Mouse (Mus musculus) hindbrain, embryonic 11.5 days (tissue): ENCODE measurements at regions not wholly inside any gene's neighbourhood (a gene's known extent, or its start where the extent isn't known, plus 50 kb on each side); places are given as distances from the start of the nearest gene placed in this dataset.

Source experiments
- ATAC-seq: fragments of 200-750 bp; cut with Nextera tagmentation; 2 replicates; pipeline ENCODE4 v1.8.0; 2017; ENCODE audit warnings: mild to moderate bottlenecking, moderate TSS enrichment, moderate library complexity; ENCODE audit not compliant: low FRiP score
- DNase-seq: peaks from one replicate; pipeline ENCODE4 v3.0.0-alpha.2; 2015; ENCODE audit warnings: low spot score
- H3K27ac ChIP-seq: fragments of 300-500 bp; sonication (generic); 2 replicates; pipeline ENCODE4 v1.5.1; 2014; ENCODE audit warnings: mild to moderate bottlenecking, low read depth, low read length
- H3K27me3 ChIP-seq: fragments of 300-500 bp; sonication (generic); 2 replicates; pipeline ENCODE4 v1.6.1; 2014; ENCODE audit warnings: mild to moderate bottlenecking, low read length, moderate library complexity, mixed read lengths; ENCODE audit not compliant: control insufficient read depth, insufficient read depth
- H3K36me3 ChIP-seq: fragments of 300-500 bp; sonication (generic); 2 replicates; pipeline ENCODE4 v1.6.1; 2014; ENCODE audit warnings: mild to moderate bottlenecking, low read length, moderate library complexity, mixed read lengths; ENCODE audit not compliant: control insufficient read depth, insufficient read depth
- H3K4me1 ChIP-seq: fragments of 300-500 bp; sonication (generic); replicated peaks from 2 replicates; pipeline ENCODE4 v1.6.1; 2014; ENCODE audit warnings: low read length, mixed read lengths; ENCODE audit not compliant: control insufficient read depth, insufficient read depth
- H3K4me2 ChIP-seq: fragments of 300-500 bp; sonication (generic); replicated peaks from 2 replicates; pipeline ENCODE4 v1.6.1; 2014; ENCODE audit warnings: mild to moderate bottlenecking, low read depth, low read length
- H3K4me3 ChIP-seq: fragments of 300-500 bp; sonication (generic); 2 replicates; pipeline ENCODE4 v1.5.1; 2014; ENCODE audit warnings: low read depth, low read length
- H3K9ac ChIP-seq: fragments of 300-500 bp; sonication (generic); 2 replicates; pipeline ENCODE4 v1.6.1; 2014; ENCODE audit warnings: low read depth, low read length
- H3K9me3 ChIP-seq: fragments of 300-500 bp; sonication (generic); 2 replicates; pipeline ENCODE4 v1.6.1; 2016; ENCODE audit warnings: low read length; ENCODE audit not compliant: control insufficient read depth
- WGBS: fragments of 180-500 bp; shearing (Covaris S2); extraction: QIAGEN DNeasy Blood & Tissue Kit; methylation state at CpG from one replicate; pipeline ENCODE4 v1.1.7; 2014; 5-methylcytosine and 5-hydroxymethylcytosine counted together

- Histone ChIP-seq H3K4me3 (no peak overlapping the region), H3K27me3 (no peaks in the 10 kb centered on the region), H3K4me2 (no peak overlapping the region), H3K9me3 (no peaks in the 10 kb centered on the region), H3K4me1 (no peaks in the 10 kb centered on the region), H3K9ac (no peak overlapping the region), H3K27ac (no peak overlapping the region), H3K36me3 (no peaks in the 10 kb centered on the region)
- DNase-seq: no peak
- WGBS: 93% methylated on average over 3 of the region's 3 CpGs
- no peak for ATAC-seq
These were observed 82.8 kb upstream of the Mapk10 start for GRCm38 (mm10) chr5:103293953-103294352.

DNA sequence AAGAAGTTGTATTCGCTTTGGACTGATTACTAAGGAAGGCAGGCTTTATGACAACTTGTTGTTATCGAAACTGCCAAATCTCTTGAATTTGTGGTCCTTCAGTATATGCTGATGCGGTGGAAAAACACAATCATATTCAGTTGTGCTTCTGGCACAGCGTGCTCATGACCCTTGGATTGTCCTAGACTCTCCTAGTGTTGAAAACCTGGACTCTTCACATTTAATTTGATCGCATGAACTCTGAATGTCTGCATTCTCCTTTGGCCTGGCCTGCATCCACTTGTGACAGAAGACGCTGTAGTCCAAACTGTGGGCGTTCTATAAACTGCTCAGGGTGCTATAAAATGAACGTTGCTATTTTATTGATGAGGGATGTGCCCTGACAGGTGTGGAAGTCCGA is 80.6 kb upstream of the Mapk10 start:
- DNase-seq (no peak), ATAC-seq (no peak)
- Histone ChIP-seq H3K4me2 (no peak overlapping the region), H3K4me1 (no peaks in the 10 kb centered on the region), H3K4me3 (no peak overlapping the region), H3K27ac (no peak overlapping the region), H3K9me3 (no peaks in the 10 kb centered on the region), H3K36me3 (no peaks in the 10 kb centered on the region), H3K27me3 (no peaks in the 10 kb centered on the region), H3K9ac (no peak overlapping the region)
- 93% methylated on average over 9 of the region's 9 CpGs for WGBS

GRCm38 (mm10) chr5:103291219-103291618 is 80.1 kb upstream of the Mapk10 start:
- H3K4me3 ChIP-seq: no peak overlapping the region
- H3K27me3 ChIP-seq: no peaks in the 10 kb centered on the region
- WGBS: 89% methylated on average over 8 of the region's 8 CpGs
- no peaks in the 10 kb centered on the region for H3K4me1 ChIP-seq
- H3K36me3 ChIP-seq: no peaks in the 10 kb centered on the region
- no peaks in the 10 kb centered on the region for H3K9me3 ChIP-seq
- H3K9ac ChIP-seq: no peak overlapping the region
- H3K4me2 ChIP-seq: no peak overlapping the region
- no peak for DNase-seq
- ATAC-seq: no peak
- no peak overlapping the region for H3K27ac ChIP-seq

- H3K4me2 ChIP-seq: no peak overlapping the region
- no peaks in the 10 kb centered on the region for H3K4me1 ChIP-seq
- H3K4me3 ChIP-seq: no peak overlapping the region
- WGBS: 89% methylated on average over 6 of the region's 6 CpGs
- ATAC-seq: no peak
- no peaks in the 10 kb centered on the region for H3K9me3 ChIP-seq
- no peak for DNase-seq
- H3K27me3 ChIP-seq: no peaks in the 10 kb centered on the region
- no peak overlapping the region for H3K9ac ChIP-seq
- H3K36me3 ChIP-seq: no peaks in the 10 kb centered on the region
- no peak overlapping the region for H3K27ac ChIP-seq
These were observed 58.1 kb upstream of the Mapk10 start for GRCm38 (mm10) chr5:103269206-103269605.

DNA sequence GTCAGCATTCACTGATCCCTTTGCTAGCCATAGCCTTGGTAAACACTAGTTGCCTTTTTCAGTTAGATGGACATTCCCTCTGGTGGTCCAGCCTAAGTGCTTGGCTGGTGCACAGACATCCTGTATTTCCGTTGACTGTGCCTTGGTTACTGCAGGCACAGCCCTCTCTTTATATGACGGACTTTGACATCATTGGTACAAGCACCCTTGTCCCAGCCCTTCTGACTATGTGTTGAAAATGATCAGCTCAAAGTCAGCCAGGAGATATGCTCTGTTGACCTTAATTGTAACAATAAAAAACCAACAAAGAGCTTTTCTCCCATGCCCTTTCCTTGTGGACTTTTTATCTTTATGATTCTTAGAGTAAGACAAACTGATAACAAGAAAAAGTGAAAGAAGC is 53.8 kb upstream of the Mapk10 start:
- Histone ChIP-seq H3K36me3 (no peaks in the 10 kb centered on the region), H3K27me3 (no peaks in the 10 kb centered on the region), H3K4me2 (no peak overlapping the region), H3K9ac (no peak overlapping the region), H3K4me1 (no peaks in the 10 kb centered on the region), H3K27ac (no peak overlapping the region), H3K9me3 (no peaks in the 10 kb centered on the region), H3K4me3 (no peak overlapping the region)
- DNase-seq (no peak), ATAC-seq (no peak)
- 90% methylated on average over 2 of the region's 2 CpGs for WGBS

GRCm38 (mm10) chr5:103261406-103261805 is 50.3 kb upstream of the Mapk10 start:
- Histone ChIP-seq H3K27ac (no peak overlapping the region), H3K4me3 (no peak overlapping the region), H3K4me2 (no peak overlapping the region), H3K36me3 (no peaks in the 10 kb centered on the region), H3K9me3 (no peaks in the 10 kb centered on the region), H3K4me1 (no peaks in the 10 kb centered on the region), H3K27me3 (no peaks in the 10 kb centered on the region), H3K9ac (no peak overlapping the region)
- DNase-seq (no peak), ATAC-seq (no peak)
- 93% methylated on average over 10 of the region's 10 CpGs for WGBS
